Mouse (Mus musculus) retina, embryonic 14.5 days (tissue): Measurements from ENCODE around the gene Dcpp1.

ENCODE experiments used
- DNase-seq: peaks from one replicate; pipeline ENCODE4 v3.0.0-alpha.2; 2015; ENCODE audit warnings: low spot score

Gene Dcpp1

DNA sequence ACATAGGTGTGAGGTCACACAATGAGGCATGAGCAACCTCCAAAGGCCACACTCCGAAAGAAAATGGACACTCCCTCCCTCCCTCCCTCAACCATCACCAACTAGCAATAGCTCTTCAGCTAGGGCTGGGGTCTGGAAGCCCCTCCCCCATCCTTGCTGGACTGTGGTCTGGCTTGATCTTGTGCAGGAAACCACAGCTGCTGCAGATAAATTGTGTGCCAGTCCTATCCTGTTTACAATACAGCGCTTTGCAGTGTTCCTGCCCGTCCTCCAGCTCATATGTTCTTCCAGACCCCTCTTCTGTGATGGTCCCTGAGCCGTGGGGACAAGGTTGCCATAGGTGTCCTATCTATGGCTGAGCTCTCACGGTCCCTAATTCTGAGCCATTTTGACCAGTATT, 50.5 kb downstream of the Dcpp1 start:
- no peak for DNase-seq
